Mouse (Mus musculus) neural tube, embryonic 13.5 days (tissue): ENCODE data around the gene Gba2. TPM values are rescaled to one million over a fixed set of nuclear protein-coding genes. Genes with fewer than 3 reads are reported as not detected.
"Not testable (repeated sequence)": the region's sequence is repeated elsewhere in the genome, so short reads cannot be mapped to it uniquely, and the experiment has no call there.

ENCODE experiments used
- ATAC-seq: fragments of 200-750 bp; cut with Nextera tagmentation; 2 replicates; pipeline ENCODE4 v1.8.0; 2017; ENCODE audit warnings: low read depth, mild to moderate bottlenecking, moderate TSS enrichment, moderate library complexity
- H3K27ac ChIP-seq: fragments of 300-500 bp; sonication (generic); replicated peaks from 2 replicates; pipeline ENCODE4 v1.5.1; 2015; ENCODE audit warnings: moderate library complexity, mild to moderate bottlenecking, inconsistent platforms
- H3K27me3 ChIP-seq: fragments of 300-500 bp; sonication (generic); 2 replicates; pipeline ENCODE4 v1.6.1; 2015; ENCODE audit warnings: mild to moderate bottlenecking, inconsistent platforms
- H3K36me3 ChIP-seq: fragments of 300-500 bp; sonication (generic); 2 replicates; pipeline ENCODE4 v1.6.1; 2015; ENCODE audit warnings: mild to moderate bottlenecking, inconsistent platforms
- H3K4me1 ChIP-seq: fragments of 300-500 bp; sonication (generic); replicated peaks from 2 replicates; pipeline ENCODE4 v1.6.1; 2015; ENCODE audit warnings: inconsistent platforms
- H3K4me2 ChIP-seq: fragments of 300-500 bp; sonication (generic); 2 replicates; pipeline ENCODE4 v1.6.1; 2015; ENCODE audit warnings: inconsistent platforms, mild to moderate bottlenecking, moderate library complexity
- H3K4me3 ChIP-seq: fragments of 300-500 bp; sonication (generic); 2 replicates; pipeline ENCODE4 v1.5.1; 2015; ENCODE audit warnings: mild to moderate bottlenecking, inconsistent platforms
- H3K9ac ChIP-seq: fragments of 300-500 bp; sonication (generic); 2 replicates; pipeline ENCODE4 v1.6.1; 2015; ENCODE audit warnings: moderate library complexity, mild to moderate bottlenecking, inconsistent platforms
- H3K9me3 ChIP-seq: fragments of 300-500 bp; sonication (generic); 2 replicates; pipeline ENCODE4 v1.6.1; 2016; ENCODE audit warnings: inconsistent platforms
- WGBS: fragments of 180-500 bp; shearing (Covaris S2); methylation state at CpG from one replicate; pipeline ENCODE4 v1.1.7; 2015; 5-methylcytosine and 5-hydroxymethylcytosine counted together
- polyA plus RNA-seq: library from polyadenylated mRNA; unstranded; fragments of >200 nt; fragmentation: Nextera tagmentation; extraction: Ambion mirVana; gene quantifications from 2 replicates; pipeline ENCODE4 v1.2.1, GENCODE M21; 2015

Gene Gba2
- polyA plus RNA-seq, 1 experiment from 2014 or later, result 50.8 TPM

DNA sequence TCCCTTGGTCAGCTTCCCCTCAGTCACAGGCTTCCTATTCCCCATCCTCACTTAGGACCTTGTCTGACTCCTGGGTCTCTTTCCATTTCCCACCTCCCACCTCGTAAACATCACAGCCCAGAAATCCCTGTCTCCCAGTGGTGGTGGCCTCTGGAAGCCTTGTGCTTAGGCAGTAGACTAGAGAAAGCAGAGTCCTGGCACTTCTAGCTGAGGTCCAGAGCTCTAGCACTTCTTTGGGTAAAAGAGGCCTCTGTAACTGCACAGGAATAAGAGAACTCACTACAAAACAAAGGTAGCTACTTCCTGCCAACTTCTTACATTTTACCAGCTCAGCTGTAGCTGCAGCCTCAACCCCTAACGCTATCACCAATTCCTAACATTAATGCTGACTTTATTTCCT lies 17.7 kb downstream of the Gba2 start:
- Histone ChIP-seq H3K4me1 (peaks cover 61% of the 10 kb centered on the region), H3K9ac (peak overlapping the region; percentile 94), H3K36me3 (peaks cover 31% of the 10 kb centered on the region), H3K4me2 (peak overlapping the region; percentile 91), H3K27ac (peak overlapping the region; percentile 98; the same call in 1 of the 2 replicates), H3K27me3 (no peaks in the 10 kb centered on the region), H3K4me3 (peak overlapping the region; percentile 84), H3K9me3 (no peaks in the 10 kb centered on the region)
- 28% methylated on average over 2 of the region's 2 CpGs for WGBS
- ATAC-seq, result no peak

DNA sequence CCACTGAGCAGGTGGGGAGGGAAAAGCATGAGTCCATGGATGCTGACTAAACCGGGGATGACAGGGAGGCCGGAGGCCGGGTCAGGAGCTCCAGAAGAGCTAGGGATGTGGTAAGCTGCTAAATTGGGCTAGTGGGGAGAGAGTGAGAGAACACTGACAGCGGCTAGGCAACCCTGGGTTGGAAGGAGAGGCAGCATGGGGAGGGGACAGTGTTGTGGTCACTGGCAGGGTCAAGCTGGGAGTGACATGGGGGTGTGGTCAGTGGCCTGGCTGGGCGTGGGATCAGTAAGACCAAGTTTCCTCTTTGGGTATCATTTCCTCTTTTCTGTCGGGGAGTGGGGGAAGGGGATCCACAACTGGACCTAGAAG lies 18.4 kb downstream of the Gba2 start:
- H3K4me3 ChIP-seq, result peak overlapping the region; percentile 84
- H3K27ac ChIP-seq, result no peak overlapping the region
- ATAC-seq, result no peak
- H3K4me1 ChIP-seq, result peaks cover 61% of the 10 kb centered on the region
- peak overlapping the region; percentile 94 for H3K9ac ChIP-seq
- peak overlapping the region; percentile 91 for H3K4me2 ChIP-seq
- 47% methylated on average over 6 of the region's 6 CpGs for WGBS
- H3K36me3 ChIP-seq, result peaks cover 31% of the 10 kb centered on the region
- H3K9me3 ChIP-seq, result no peaks in the 10 kb centered on the region
- H3K27me3 ChIP-seq, result no peaks in the 10 kb centered on the region

- Histone ChIP-seq H3K4me1 (peaks cover 61% of the 10 kb centered on the region), H3K36me3 (peaks cover 31% of the 10 kb centered on the region), H3K9ac (peak overlapping the region; percentile 94), H3K27me3 (no peaks in the 10 kb centered on the region), H3K27ac (no peak overlapping the region), H3K4me2 (peak overlapping the region; percentile 91), H3K4me3 (peak overlapping the region; percentile 84; the same call in 1 of the 2 replicates), H3K9me3 (no peaks in the 10 kb centered on the region)
- WGBS, result 81% methylated on average over 13 of the region's 13 CpGs
- no peak for ATAC-seq
Observed at GRCm38 (mm10) chr4:43559519-43560242, 19.0 kb downstream of the Gba2 start.

DNA sequence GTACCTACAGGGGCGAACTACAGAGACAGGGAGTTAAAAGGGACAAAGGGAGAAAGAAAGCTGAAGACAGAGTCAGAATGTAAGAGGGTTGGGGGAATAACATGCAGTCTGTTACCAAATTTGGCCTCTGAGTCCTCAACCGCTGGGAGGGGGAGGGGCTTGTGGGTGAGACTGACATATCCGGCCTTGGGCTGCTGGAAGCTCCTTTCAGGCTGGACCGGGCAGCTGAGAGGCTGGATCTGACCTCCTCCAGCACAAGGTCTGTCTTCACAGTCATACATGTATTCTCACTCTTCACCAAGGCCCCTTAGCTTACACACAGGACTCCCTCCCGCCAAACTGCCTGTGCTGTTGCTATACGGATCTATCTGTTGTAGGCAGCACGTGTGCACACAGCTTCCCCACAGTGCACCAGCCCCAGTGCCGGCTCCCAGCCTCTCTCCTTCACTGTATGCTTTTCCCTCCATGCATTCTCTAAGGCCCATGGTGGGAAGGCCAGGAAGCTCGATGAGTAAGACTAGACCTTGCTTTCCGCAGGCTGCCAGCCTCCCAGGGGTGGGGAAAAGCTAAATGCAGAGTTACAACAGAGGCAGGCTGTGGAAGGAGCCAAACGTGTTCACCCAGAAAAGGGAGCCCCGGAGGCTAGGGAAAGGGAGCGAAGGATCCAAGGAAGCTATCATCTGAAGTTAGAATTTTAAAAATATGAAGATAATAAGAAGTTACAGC lies 19.9 kb downstream of the Gba2 start:
- no peaks in the 10 kb centered on the region for H3K27me3 ChIP-seq
- H3K4me3 ChIP-seq, result peak overlapping the region; percentile 2; the same call in 1 of the 2 replicates
- WGBS, result 25% methylated on average over 13 of the region's 13 CpGs
- H3K4me2 ChIP-seq, result peak overlapping the region; percentile 26
- no peak for ATAC-seq
- H3K9me3 ChIP-seq, result no peaks in the 10 kb centered on the region
- H3K4me1 ChIP-seq, result peaks cover 56% of the 10 kb centered on the region
- peak overlapping the region; percentile 42 for H3K27ac ChIP-seq
- peaks cover 35% of the 10 kb centered on the region for H3K36me3 ChIP-seq
- H3K9ac ChIP-seq, result peak overlapping the region; percentile 52

DNA sequence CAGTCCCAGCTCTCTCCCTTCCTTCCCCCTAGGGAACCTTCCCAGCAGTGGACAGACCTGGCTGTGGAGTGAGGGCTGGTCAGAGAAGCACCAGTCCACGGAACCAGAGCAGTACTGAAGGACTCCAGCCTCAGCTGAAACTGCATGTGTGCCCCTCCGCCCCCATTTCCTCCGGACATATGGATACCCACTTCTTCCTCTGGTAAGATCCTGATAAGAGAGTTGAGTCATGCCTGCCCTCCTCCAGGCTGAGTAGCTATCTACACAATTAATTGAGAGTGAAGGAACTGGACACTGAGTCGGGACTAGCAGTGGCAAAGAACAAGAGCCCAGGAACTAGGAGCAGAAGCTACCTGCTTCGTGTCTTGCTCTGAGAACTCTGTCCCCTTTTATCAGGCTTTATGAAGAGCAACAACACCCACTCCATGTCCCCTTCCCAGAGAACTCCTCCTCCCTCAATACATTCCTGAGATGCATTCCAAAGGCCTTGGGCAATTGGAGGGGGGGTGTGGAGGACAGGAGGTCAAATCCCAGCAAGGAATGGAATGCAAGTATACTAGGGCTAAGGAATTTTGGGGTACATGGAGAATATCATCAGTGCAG lies 20.5 kb downstream of the Gba2 start:
- ATAC-seq, result no peak
- peak overlapping the region; percentile 52 for H3K9ac ChIP-seq
- H3K27me3 ChIP-seq, result no peaks in the 10 kb centered on the region
- 42% methylated on average over 5 of the region's 5 CpGs for WGBS
- H3K9me3 ChIP-seq, result no peaks in the 10 kb centered on the region
- H3K4me1 ChIP-seq, result peaks cover 49% of the 10 kb centered on the region
- no peak overlapping the region for H3K4me3 ChIP-seq
- 0 out of 2 replicates have a peak overlapping the region, but pooled peaks have one; percentile 42 for H3K27ac ChIP-seq
- peaks cover 42% of the 10 kb centered on the region for H3K36me3 ChIP-seq
- H3K4me2 ChIP-seq, result peak overlapping the region; percentile 26

DNA sequence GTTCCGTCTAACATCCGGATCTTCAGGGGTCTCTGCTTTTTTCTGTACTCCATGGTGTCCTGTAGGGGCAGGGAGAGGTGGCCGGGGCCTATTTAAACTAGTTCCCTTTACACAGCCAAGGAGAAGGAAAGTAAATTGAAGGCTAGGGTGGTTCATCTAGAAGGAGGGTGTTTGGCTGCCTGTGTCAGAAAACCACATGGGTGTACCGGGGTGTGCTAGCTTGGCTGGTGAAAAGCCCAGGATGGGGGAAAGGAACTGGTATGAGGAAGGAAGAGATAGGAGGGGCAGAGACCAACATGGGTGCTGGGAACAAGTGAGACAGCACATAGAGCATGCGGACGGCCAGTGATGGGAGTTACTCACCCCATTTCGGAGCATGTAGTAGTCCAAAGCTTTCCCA lies 22.7 kb downstream of the Gba2 start:
- Histone ChIP-seq H3K27ac (no peak overlapping the region), H3K4me2 (no peak overlapping the region), H3K4me3 (no peak overlapping the region), H3K9ac (no peak overlapping the region), H3K9me3 (no peaks in the 10 kb centered on the region), H3K36me3 (peaks cover 62% of the 10 kb centered on the region), H3K4me1 (peaks cover 40% of the 10 kb centered on the region), H3K27me3 (no peaks in the 10 kb centered on the region)
- WGBS, result 94% methylated on average over 7 of the region's 7 CpGs
- ATAC-seq, result no peak

- peaks cover 83% of the 10 kb centered on the region for H3K36me3 ChIP-seq
- no peaks in the 10 kb centered on the region for H3K9me3 ChIP-seq
- H3K27ac ChIP-seq, result no peak overlapping the region
- no peak overlapping the region for H3K4me2 ChIP-seq
- peaks cover 20% of the 10 kb centered on the region for H3K4me1 ChIP-seq
- no peak overlapping the region for H3K4me3 ChIP-seq
- no peak for ATAC-seq
- H3K27me3 ChIP-seq, result no peaks in the 10 kb centered on the region
- no peak overlapping the region for H3K9ac ChIP-seq
Observed at GRCm38 (mm10) chr4:43553891-43554290, 24.8 kb downstream of the Gba2 start.

- Histone ChIP-seq H3K4me1 (peaks cover 5% of the 10 kb centered on the region; the same call in 1 of the 2 replicates), H3K4me3 (no peak overlapping the region), H3K4me2 (no peak overlapping the region), H3K36me3 (peaks cover 97% of the 10 kb centered on the region), H3K9ac (no peak overlapping the region), H3K27me3 (no peaks in the 10 kb centered on the region), H3K27ac (no peak overlapping the region), H3K9me3 (no peaks in the 10 kb centered on the region)
- no peak for ATAC-seq
- 52% methylated on average over 5 of the region's 5 CpGs for WGBS
Observed at GRCm38 (mm10) chr4:43552437-43552836, 26.2 kb downstream of the Gba2 start.

DNA sequence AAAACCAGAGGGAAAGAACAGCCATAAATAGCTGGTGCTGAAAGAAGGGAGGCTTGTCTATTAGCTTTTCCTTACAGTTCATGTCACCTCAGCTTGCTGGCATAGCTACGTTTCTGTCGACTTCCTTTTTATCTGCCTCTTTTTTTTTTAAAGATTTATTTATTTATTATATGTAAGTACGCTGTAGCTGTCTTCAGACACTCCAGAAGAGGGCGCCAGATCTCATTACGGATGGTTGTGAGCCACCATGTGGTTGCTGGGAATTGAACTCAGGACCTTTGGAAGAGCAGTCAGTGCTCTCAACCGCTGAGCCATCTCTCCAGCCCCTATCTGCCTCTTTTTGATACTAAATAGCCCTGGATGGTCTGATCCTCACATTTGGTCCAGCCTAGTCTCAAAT lies 26.8 kb downstream of the Gba2 start:
- WGBS, result 89% methylated on average over 6 of the region's 6 CpGs
- H3K4me2 ChIP-seq, H3K4me3 ChIP-seq, H3K27me3 ChIP-seq, H3K4me1 ChIP-seq, ATAC-seq, H3K9ac ChIP-seq, H3K9me3 ChIP-seq, H3K27ac ChIP-seq: not testable (repeated sequence)
- H3K36me3 ChIP-seq, result peaks cover 99% of the 10 kb centered on the region

DNA sequence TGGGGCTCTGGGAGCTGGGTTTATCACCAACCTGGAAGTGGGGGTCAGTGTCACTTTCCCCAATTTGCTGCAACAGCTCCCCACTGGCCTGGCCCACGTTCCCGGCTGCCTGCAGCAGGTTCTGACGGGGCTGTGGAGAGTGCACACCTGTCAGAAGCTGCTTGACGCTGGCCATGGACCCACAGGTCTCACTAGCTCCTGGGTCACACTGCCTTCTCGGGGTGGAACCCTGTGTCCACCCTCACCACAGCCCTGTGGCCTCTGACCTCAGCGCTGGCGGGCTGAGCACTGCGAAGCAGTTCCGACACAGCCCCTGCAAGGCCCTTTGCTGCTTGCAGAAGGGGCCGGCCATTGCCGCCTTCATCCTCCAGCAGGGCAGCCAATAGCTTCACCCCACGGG lies 29.6 kb downstream of the Gba2 start:
- 93% methylated on average over 12 of the region's 12 CpGs for WGBS
- Histone ChIP-seq H3K9me3 (no peaks in the 10 kb centered on the region), H3K4me3 (no peak overlapping the region), H3K4me1 (no peaks in the 10 kb centered on the region), H3K9ac (no peak overlapping the region), H3K36me3 (peaks cover 99% of the 10 kb centered on the region), H3K27me3 (no peaks in the 10 kb centered on the region), H3K27ac (no peak overlapping the region), H3K4me2 (no peak overlapping the region)
- ATAC-seq, result no peak

DNA sequence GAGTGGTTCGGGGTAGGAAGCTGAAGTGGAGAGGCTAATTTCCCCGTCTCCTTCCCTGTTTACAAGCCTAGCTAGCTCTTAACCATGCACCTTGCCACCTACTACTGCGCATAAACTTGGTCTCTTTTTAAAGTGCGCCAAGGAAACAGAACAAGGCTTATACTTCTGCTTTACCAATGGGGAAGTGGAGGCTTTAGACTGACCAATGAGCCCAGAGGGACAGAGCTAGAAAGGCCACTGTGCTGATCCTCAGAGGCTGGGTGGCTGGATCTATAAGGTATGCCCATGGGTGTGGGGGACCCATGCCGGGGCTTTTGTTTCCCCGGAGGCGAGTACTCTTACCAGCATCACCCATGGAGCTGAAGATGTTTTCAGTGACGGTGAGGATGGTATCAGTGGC lies 31.5 kb downstream of the Gba2 start:
- H3K4me1 ChIP-seq, result no peaks in the 10 kb centered on the region
- H3K27me3 ChIP-seq, result no peaks in the 10 kb centered on the region
- H3K4me3 ChIP-seq, result no peak overlapping the region
- ATAC-seq, result no peak
- no peak overlapping the region for H3K9ac ChIP-seq
- H3K4me2 ChIP-seq, result no peak overlapping the region
- 94% methylated on average over 8 of the region's 8 CpGs for WGBS
- no peaks in the 10 kb centered on the region for H3K9me3 ChIP-seq
- no peak overlapping the region for H3K27ac ChIP-seq
- peaks cover 99% of the 10 kb centered on the region for H3K36me3 ChIP-seq

DNA sequence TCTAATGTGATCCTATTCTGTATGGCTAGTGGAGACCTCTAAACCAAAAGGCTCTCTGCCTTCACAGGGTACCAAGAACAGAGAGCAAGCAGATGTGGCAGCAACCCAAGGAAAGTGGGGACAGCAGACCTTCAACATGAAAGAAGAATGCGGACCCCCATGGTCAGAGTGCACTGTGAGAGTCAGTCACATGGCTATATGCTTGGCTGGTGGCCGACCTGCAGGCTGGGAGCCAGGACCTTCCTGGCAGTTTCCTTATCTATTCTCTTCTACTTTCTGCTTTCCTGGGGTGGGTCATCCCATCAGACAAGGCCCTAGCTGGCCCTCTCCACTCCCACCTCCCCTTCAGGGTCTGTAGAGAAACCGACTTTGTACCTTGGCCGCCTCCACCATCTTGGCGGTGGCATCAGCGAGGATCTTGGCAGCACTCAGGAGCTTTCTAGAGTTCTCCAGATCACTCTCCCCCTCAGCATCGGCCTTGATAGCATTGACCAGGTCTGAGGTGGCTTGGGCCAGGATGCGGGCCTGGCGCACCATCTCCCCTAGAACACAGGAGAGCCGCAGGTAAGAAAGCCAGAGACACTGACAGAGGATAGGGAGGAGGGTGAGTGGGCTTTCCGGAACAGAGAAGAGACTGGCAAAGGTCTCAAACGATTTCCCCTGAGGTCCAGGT lies 32.2 kb downstream of the Gba2 start:
- Histone ChIP-seq H3K9ac (no peak overlapping the region), H3K4me1 (no peaks in the 10 kb centered on the region), H3K9me3 (no peaks in the 10 kb centered on the region), H3K4me2 (no peak overlapping the region), H3K36me3 (peaks cover 99% of the 10 kb centered on the region), H3K27me3 (no peaks in the 10 kb centered on the region), H3K27ac (no peak overlapping the region), H3K4me3 (no peak overlapping the region)
- WGBS, result 92% methylated on average over 12 of the region's 12 CpGs
- no peak for ATAC-seq
